Mouse (Mus musculus) liver, embryonic 14.5 days (tissue): ENCODE results near the gene Sgsm1. TPM values are rescaled to one million over a fixed set of nuclear protein-coding genes. Genes with fewer than 3 reads are reported as not detected.

Source experiments
- ATAC-seq: fragments of 200-750 bp; cut with Nextera tagmentation; 2 replicates; pipeline ENCODE4 v1.8.0; 2017; ENCODE audit warnings: moderate number of reproducible peaks, mild to moderate bottlenecking, moderate library complexity; ENCODE audit not compliant: insufficient read depth
- DNase-seq, 3 experiments: peaks; one replicate each; pipeline ENCODE4 v3.0.0-alpha.2; 2012 to 2013; ENCODE audit warnings: low read depth in 3 of 3, low spot score in 3 of 3
- H3K27ac ChIP-seq: fragments of 300-500 bp; sonication (generic); 2 replicates; pipeline ENCODE4 v1.5.1; 2014; ENCODE audit warnings: moderate library complexity, mild to moderate bottlenecking, control low read depth, inconsistent platforms
- H3K27me3 ChIP-seq: fragments of 300-500 bp; sonication (generic); 2 replicates; pipeline ENCODE4 v1.6.1; 2014; ENCODE audit warnings: mild to moderate bottlenecking, low read length, moderate library complexity; ENCODE audit not compliant: control insufficient read depth, insufficient read depth
- H3K36me3 ChIP-seq: fragments of 300-500 bp; sonication (generic); replicated peaks from 2 replicates; pipeline ENCODE4 v1.6.1; 2014; ENCODE audit warnings: low read depth; ENCODE audit not compliant: control insufficient read depth, insufficient read depth
- H3K4me1 ChIP-seq, 2 experiments: fragments of 200-500 bp in 1 of 2; fragments of 300-500 bp in 1 of 2; sonication (generic) in 1 of 2; replicated peaks; 2 replicates each; pipeline ENCODE4 v1.6.1; 2012 to 2014; ENCODE audit warnings: antibody characterized with exemption in 1 of 2, inconsistent platforms in 1 of 2, low read length in 1 of 2; ENCODE audit not compliant: control insufficient read depth in 2 of 2, insufficient read depth in 2 of 2
- H3K4me2 ChIP-seq: fragments of 300-500 bp; sonication (generic); 2 replicates; pipeline ENCODE4 v1.6.1; 2014; ENCODE audit warnings: low read depth, mild to moderate bottlenecking, control low read depth, moderate library complexity
- H3K4me3 ChIP-seq, 2 experiments: fragments of 200-500 bp in 1 of 2; fragments of 300-500 bp in 1 of 2; sonication (generic) in 1 of 2; 2 replicates each; pipeline ENCODE4 v1.5.1; 2012 to 2014; ENCODE audit warnings: low read depth in 2 of 2, low read length in 2 of 2, mild to moderate bottlenecking in 2 of 2, control low read depth in 1 of 2, inconsistent platforms in 1 of 2, moderate library complexity in 1 of 2; ENCODE audit not compliant: insufficient read depth in 1 of 2
- H3K9ac ChIP-seq: fragments of 300-500 bp; sonication (generic); replicated peaks from 2 replicates; pipeline ENCODE4 v1.6.1; 2014; ENCODE audit warnings: mild to moderate bottlenecking, control low read depth, moderate library complexity
- H3K9me3 ChIP-seq: fragments of 300-500 bp; sonication (generic); 2 replicates; pipeline ENCODE4 v1.6.1; 2016; ENCODE audit warnings: low read length, mixed read lengths; ENCODE audit not compliant: control insufficient read depth
- CTCF ChIP-seq: IDR thresholded peaks from 2 replicates; pipeline ENCODE4 v1.5.1; 2016; ENCODE audit warnings: antibody characterized with exemption, low read depth, control low read depth
- EP300 ChIP-seq: IDR thresholded peaks from 2 replicates; pipeline ENCODE4 v1.6.1; 2016; ENCODE audit warnings: antibody characterized with exemption, low read depth
- WGBS: fragments of 180-500 bp; shearing (Covaris S2); extraction: QIAGEN DNeasy Blood & Tissue Kit; methylation state at CpG from one replicate; pipeline ENCODE4 v1.1.7; 2014; ENCODE audit not compliant: insufficient replicate concordance; 5-methylcytosine and 5-hydroxymethylcytosine counted together
- polyA plus RNA-seq, 2 experiments: library from polyadenylated mRNA; depleted of rRNA in 1 of 2; stranded (reverse) in 1 of 2; unstranded in 1 of 2; fragments of >200 nt; fragmentation: Nextera tagmentation in 1 of 2; extraction: Ambion mirVana in 1 of 2; gene quantifications; 2 replicates each; pipeline versions ENCODE4 v1.2.1 to v1.2.3; 2012 to 2014

Gene Sgsm1
- polyA plus RNA-seq, 2 experiments = 1.4 to 1.5 TPM

DNA sequence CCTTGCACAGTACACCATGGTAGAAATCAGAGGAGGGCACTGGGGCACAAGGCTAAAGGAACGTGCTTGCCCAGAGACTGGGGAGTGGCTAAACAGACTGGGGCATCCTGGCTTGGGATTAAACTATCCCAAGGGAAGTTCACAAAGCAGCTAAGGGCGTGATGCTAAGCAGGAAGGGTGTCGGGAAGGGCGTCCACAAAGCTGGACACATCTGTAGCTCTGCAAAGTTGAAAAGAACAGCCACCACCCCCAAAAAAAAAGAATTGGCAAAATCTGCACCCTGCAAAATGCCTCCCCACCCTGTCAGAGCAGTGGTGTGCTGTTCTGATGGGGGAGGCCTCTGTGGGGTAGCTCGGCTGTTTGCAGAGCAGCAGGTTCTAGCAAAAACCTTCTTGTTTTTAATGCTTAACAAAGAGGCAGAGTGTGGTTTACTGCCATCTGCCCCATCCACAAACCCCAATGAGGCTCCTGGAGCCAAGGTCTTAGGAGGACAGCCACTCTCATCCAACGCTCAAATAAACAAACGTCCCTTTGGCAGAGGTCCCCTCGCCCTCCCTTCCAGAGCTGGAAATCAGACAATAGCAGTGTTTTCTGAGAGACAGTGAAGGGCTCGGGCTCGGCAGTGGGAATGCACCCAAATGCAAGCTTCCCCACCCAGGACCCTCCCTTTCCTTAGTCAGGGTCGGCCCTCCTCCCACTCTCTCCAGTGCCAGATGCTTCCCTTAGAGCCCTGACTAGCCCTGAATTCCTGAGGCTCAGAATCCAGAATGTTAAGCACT lies 101.8 kb downstream of the Sgsm1 start:
- 50% methylated on average over 11 of the region's 11 CpGs for whole genome bisulfite sequencing
- H3K4me2 ChIP-seq = no peak overlapping the region

DNA sequence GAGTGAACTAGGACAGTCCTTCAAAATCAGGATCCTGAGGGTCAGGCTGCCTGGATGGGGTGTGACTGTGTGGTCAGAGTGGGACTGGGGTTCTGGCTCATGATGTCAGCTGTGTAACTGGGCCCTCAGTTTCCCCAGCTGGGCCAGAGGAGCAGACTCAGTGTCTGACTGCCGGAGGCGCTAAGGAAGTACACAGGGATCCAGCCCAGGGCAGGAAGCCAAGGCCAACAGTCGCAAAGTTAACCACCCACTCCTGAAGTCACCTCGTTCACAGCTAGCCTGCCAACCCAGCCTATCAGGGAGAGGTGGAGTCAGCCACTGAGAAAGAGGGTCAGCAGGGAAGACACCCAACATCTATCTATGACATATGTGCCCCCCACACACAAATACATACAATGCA lies 102.5 kb downstream of the Sgsm1 start:
- H3K9me3 ChIP-seq = no peaks in the 10 kb centered on the region
- ATAC-seq (no peak), DNase-seq (no peak)
- no peak overlapping the region for H3K4me3 ChIP-seq
- no peak overlapping the region for H3K27ac ChIP-seq
- no peak overlapping the region for H3K9ac ChIP-seq
- peaks cover 2 to 14% of the 10 kb centered on the region in 2 experiments; a peak in 2 of 4 replicates for H3K4me1 ChIP-seq
- H3K4me2 ChIP-seq = no peak overlapping the region
- TF ChIP-seq EP300 (no peak), CTCF (no peak)
- no peaks in the 10 kb centered on the region for H3K27me3 ChIP-seq
- H3K36me3 ChIP-seq = no peaks in the 10 kb centered on the region
- 49% methylated on average over 4 of the region's 4 CpGs for WGBS

More for the DNA sequence above, 101.8 kb downstream of the Sgsm1 start:
- Histone ChIP-seq H3K27ac (no peak overlapping the region), H3K27me3 (no peaks in the 10 kb centered on the region), H3K9ac (no peak overlapping the region), H3K4me3 (no peak overlapping the region), H3K36me3 (no peaks in the 10 kb centered on the region), H3K9me3 (no peaks in the 10 kb centered on the region), H3K4me1 (peaks cover 2 to 14% of the 10 kb centered on the region in 2 experiments; a peak in 2 of 4 replicates)
- no peak for TF ChIP-seq EP300
- TF ChIP-seq CTCF = no peak
- DNase-seq (no peak), ATAC-seq (no peak)

DNA sequence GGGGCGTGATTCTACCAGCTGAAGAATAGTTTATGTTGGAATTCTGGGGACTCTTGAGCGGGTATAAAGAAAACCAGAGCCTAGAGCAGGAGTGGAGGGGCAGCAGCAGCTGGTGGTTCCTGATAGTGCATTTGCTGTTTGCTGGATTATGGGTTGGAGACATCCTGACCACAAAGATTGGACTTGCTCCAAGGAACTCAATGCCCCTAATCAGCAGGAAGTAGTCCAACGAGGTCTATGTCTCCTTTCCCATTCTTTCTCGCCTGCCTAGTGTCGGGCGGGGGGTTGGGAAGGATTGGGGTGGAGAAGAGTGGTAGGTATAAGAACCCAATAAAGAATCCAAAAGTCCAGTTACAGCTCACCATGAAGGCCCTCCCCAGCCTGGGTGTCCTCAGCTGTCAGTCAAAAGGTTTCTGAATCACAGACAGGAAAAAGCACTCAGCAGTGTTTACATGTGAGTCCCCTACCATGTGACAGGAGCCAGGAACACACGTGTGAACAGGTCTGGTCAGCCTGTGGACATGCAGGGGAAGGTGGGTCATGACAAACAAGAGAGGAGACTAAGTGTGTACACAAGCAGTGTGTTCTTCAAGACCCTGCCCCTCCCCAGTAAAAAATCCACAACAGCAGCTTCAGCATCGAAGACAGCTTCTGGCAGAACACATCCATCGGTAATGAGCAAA lies 103.8 kb downstream of the Sgsm1 start:
- Histone ChIP-seq H3K4me2 (no peak overlapping the region), H3K9ac (no peak overlapping the region), H3K36me3 (no peaks in the 10 kb centered on the region), H3K4me1 (peaks cover 2 to 14% of the 10 kb centered on the region in 2 experiments; a peak in 2 of 4 replicates), H3K27me3 (no peaks in the 10 kb centered on the region), H3K27ac (no peak overlapping the region), H3K9me3 (no peaks in the 10 kb centered on the region), H3K4me3 (no peak overlapping the region)
- WGBS = 18% methylated on average over 9 of the region's 9 CpGs
- TF ChIP-seq CTCF (no peak), EP300 (no peak)
- no peak for DNase-seq
- ATAC-seq = no peak

DNA sequence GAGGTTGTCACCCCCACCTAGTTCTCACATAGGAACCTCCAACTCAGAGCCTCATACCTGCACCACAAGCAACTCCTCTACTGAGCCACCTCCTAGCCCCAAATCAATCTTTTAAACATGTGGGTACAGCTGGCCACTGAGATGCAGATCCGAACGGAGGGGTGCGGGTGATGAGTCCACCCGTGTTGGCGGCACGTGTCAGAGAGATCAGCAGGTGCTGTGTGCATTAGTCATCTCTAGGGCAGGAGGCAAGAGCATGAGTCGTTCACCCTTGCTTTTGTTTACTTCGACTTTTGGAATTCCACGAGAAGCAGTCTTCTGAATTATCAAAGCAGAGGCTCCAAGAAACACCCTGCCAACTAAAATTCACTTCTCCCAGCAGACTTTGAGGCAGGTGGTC lies 106.4 kb downstream of the Sgsm1 start:
- no peak overlapping the region for H3K4me2 ChIP-seq
- no peak overlapping the region for H3K9ac ChIP-seq
- H3K27me3 ChIP-seq = no peaks in the 10 kb centered on the region
- TF ChIP-seq CTCF (no peak), EP300 (no peak)
- H3K9me3 ChIP-seq = no peaks in the 10 kb centered on the region
- no peaks in the 10 kb centered on the region for H3K36me3 ChIP-seq
- no peak for DNase-seq
- ATAC-seq = no peak
- WGBS = 77% methylated on average over 9 of the region's 9 CpGs
- H3K4me3 ChIP-seq = no peak overlapping the region
- H3K27ac ChIP-seq = no peak overlapping the region
- peaks cover 2 to 15% of the 10 kb centered on the region in 2 experiments; a peak in 2 of 4 replicates for H3K4me1 ChIP-seq

DNA sequence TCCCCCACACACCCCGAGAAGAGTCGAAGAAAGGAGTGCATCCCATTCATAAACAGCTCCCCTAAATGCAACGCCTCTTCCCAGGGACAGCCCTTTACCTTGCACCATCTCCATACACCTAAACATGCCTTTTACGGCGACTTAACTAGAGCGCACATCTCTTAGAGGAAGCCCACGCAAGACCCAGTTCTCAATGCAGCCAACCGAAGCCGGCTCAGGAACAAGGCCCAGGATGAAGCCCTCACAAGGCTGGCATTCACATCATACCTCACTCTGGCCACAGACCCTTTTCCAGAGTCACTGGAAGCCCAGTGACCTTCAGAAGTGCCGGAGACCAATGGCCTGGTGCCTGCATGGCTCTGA lies 110.8 kb downstream of the Sgsm1 start:
- no peak for DNase-seq
- Histone ChIP-seq H3K4me3 (no peak overlapping the region), H3K4me2 (no peak overlapping the region), H3K36me3 (no peaks in the 10 kb centered on the region), H3K4me1 (peaks cover 0 to 7% of the 10 kb centered on the region in 2 experiments; a peak in 1 of 4 replicates), H3K27ac (no peak overlapping the region), H3K9me3 (no peaks in the 10 kb centered on the region), H3K27me3 (no peaks in the 10 kb centered on the region), H3K9ac (no peak overlapping the region)
- no peak for ATAC-seq
- TF ChIP-seq EP300 (no peak), CTCF (no peak)
- WGBS = 70% methylated on average over 10 of the region's 10 CpGs
